Mouse (Mus musculus) left cerebral cortex, adult 2 months (tissue): ENCODE results near the gene Nbas. TPM values are rescaled to one million over a fixed set of nuclear protein-coding genes. Genes with fewer than 3 reads are reported as not detected.

Experiments
- DNase-seq, 2 experiments: peaks; one replicate each; pipeline ENCODE4 v3.0.0; 2021 to 2022; ENCODE audit warnings: low spot score in 2 of 2, mixed read lengths in 1 of 2; ENCODE audit errors: extremely low spot score in 1 of 2
- H3K27ac ChIP-seq: fragments of 200-600 bp; 2 replicates; pipeline ENCODE4 v1.8.1; 2022
- H3K4me3 ChIP-seq: fragments of 200-600 bp; 2 replicates; pipeline ENCODE4 v1.8.1; 2022
- CTCF ChIP-seq: fragments of 200-600 bp; IDR thresholded peaks from 2 replicates; pipeline ENCODE4 v1.8.1; 2022; ENCODE audit warnings: antibody characterized with exemption, mild to moderate bottlenecking, moderate library complexity
- intact Hi-C: fragments of 180-260 bp; cut with DNase I; formaldehyde crosslinking; loops from one replicate; pipeline ENCODE4 v1.15.1; 2025
- long read RNA-seq, 2 experiments: library from polyadenylated mRNA; stranded (forward); transcript quantifications; one replicate each; pipeline ENCODE4 v2.0.0; 2021; ENCODE audit warnings: borderline mapping rate in 2 of 2
- total RNA-seq, 2 experiments: library from RNA; stranded (reverse); gene quantifications; 2 replicates each; pipeline ENCODE4 v1.2.3; 2021

Nbas gene
- total RNA-seq: 10 to 100 TPM; 33.3 to 33.9 TPM
- long read RNA-seq, experiment 1, full-length matches to known transcripts: 4 of 25 reads
- long read RNA-seq, experiment 1, partial matches to known transcripts: 7 of 25 reads
- long read RNA-seq, experiment 1, other reads (novel, unspliced or antisense): 14 of 25 reads
- long read RNA-seq, experiment 2, full-length matches to known transcripts: 3 of 28 reads
- long read RNA-seq, experiment 2, partial matches to known transcripts: 8 of 28 reads
- long read RNA-seq, experiment 2, other reads (novel, unspliced or antisense): 17 of 28 reads

DNA sequence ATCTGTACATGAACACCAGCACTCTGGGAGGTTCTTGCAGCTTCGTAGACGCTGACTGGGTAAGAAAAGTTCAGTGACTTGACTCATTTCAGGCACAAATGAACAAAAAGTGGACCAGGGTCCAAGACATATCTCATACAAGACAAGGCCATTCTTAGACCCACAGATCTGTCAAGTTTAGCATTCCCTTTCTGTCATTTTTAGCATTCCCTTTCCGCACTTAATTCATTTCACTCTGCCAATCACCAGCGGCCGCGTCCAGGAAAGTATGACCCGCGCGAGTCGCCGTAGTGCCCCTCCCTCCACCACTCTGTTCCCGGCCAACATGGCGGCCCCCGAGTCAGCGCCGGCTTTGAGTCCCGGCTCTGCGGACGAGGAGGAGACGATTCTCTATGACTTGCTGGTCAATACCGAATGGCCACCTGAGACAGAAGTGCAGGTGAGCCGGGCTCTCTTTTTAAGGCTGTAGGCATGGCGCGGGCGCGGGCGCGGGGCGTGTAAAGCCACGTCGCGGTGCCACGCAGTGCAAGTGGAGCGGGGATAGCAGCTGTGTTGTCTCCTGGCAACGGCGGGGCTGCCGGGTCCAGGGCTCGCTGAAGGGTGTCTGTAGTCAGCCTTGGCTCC, at the start of gene Nbas:
Nbas (plus strand) TSS at position 308 of the 624 bp plus-strand sequence.
- intact Hi-C loops: loop anchor here (2.0 kb wide), 1 partner anchor 20 kb away; the partner anchor contains the start of gene Ddx1
- DNase-seq: peak; percentile 89 to 93
- Histone ChIP-seq H3K4me3 (peak within 1 kb of the TSS; percentile 75), H3K27ac (peak within 1 kb of the TSS; percentile 74)
- no peak for TF ChIP-seq CTCF

DNA sequence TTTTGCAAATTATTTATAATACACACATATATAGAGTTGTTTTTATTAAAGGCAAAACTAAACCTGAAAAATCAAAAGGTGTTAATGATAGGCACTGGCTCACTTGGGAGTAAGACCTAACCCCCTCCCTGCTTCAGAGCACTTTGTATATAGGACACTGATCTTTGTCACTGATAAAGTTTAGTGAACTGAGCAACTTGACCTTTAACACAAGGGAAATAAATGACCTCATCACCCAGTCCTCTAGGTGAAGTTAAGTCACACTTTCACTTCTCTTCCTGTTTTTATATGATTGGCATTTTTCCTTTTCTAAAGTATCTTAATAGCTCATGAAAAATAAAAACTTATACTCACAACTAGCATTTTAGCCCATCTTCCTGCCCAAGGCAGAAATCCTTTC, 26.5 kb upstream of the Nbas start:
- no peak for DNase-seq
- intact Hi-C loops: loop anchor here (2.0 to 10.0 kb wide), 2 partner anchors 14 to 1958 kb away; no protein-coding TSS in a partner anchor
- no peak for TF ChIP-seq CTCF
- Histone ChIP-seq H3K4me3 (no peak overlapping the region), H3K27ac (no peak overlapping the region)

DNA sequence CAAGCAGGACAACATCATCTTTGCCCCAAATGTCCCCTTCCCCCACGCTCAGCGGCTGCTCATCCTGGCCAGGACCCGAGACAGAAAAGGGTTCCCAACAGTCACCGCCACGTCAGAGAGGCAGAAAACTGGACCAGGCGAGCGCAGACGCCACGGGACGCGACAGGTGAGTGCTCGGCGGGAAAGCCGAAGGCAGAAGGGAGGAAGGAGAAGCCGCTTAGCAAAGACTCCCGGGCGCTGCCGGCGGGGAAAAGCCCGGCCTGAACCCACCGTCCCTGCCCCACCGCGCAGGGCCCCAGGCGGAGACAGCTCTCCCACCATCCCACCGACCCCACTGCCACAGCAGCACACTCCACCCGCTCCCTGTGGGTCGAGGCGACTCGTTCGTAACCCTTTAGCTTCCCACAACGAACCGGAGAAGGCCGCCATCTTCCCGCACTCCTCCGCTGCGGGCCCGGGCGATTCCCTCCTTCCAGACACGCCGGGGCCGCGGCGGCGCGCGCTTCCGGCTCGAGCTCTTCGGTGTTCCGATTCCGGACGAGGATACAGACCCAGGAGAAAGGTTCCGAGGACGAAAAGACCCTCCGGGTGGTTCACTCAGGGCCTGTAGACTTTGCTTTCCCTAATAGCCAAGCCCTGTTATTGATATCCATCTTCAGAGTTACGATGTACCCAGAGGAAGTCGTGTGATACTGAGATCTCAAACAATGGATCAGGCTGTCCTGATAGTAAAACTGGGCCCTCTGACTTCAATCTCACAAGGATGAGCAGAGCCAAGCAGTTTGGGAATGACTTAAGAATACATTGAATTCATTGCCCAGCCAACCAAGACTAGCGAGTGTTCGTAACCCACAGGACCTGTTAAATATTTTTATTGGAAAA, 20.0 kb upstream of the Nbas start, which contains the start of gene Ddx1:
Ddx1 (minus strand) TSS at position 523 of the 882 bp plus-strand sequence.
- intact Hi-C loops: loop anchor here (2.0 to 10.0 kb wide), 2 partner anchors 20 to 1964 kb away; partner anchors contain the start of gene Nbas
- peak; percentile 81 to 87 for DNase-seq
- Histone ChIP-seq H3K27ac (peak within 1 kb of the TSS; percentile 82), H3K4me3 (peak within 1 kb of the TSS; percentile 80)
- no peak for TF ChIP-seq CTCF

DNA sequence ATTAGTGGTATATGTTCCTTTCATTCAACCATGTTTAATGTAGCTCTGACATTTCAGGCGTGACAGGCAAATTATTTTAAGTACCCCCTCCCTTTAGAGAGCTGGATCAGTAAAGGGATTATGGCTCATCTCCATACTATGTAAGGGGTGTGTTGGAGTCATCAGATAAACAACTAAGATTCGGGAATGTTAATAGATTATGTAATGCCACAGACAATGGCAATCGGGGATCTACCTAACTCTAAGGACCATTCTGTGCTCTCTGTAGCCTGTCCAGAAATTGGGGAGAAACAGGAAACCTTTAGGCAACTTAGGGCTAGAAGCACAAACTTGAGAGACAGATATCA, 19.4 kb upstream of the Nbas start:
- Histone ChIP-seq H3K27ac (peak overlapping the region; percentile 82), H3K4me3 (peak overlapping the region; percentile 80)
- intact Hi-C loops: loop anchor here (2.0 to 10.0 kb wide), 2 partner anchors 19 to 1965 kb away; partner anchors contain the start of gene Nbas
- no peak for TF ChIP-seq CTCF
- DNase-seq: no peak

DNA sequence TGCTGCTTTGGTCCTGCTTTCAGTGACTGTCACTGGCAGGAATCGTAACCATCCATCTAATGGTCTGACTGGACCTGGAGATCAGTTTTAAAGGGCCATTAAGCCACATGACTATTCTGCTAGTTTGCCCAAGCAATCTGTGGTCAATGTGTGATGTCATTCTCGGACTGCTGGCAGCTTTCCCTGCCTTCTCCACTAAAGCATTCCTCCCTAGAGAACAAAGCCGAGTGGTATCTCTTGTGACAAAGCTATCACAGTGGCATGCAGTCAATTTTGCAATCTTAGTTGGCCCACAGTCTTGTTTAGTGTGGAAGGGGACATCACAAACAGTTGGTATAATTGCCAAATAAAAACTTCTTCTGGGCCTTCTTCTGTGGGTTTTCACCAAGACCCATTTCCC, 13.9 kb upstream of the Nbas start:
- no peak for DNase-seq
- no peak overlapping the region for H3K4me3 ChIP-seq
- H3K27ac ChIP-seq: no peak overlapping the region
- no peak for TF ChIP-seq CTCF
- intact Hi-C loops: no loop called here

DNA sequence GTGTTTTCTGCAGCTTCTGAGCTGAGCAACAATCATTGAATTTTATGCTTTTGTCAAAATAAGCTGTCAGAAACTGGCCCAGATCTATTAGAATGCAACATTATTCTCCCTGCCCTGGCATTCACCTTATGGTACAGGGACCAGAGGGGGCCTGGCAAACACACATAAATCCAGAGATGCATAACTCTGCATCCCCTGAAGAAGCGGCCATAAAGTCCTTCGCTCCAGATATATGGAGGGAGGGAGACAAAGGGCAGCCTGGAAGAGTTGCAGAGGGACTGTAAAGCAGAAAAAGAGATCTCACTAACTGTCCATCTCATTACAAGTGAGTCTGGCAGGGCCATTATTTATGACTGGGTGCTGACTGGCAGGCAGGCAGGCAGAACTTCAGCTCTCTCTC, 13.2 kb upstream of the Nbas start:
- H3K4me3 ChIP-seq: no peak overlapping the region
- DNase-seq: no peak
- no peak overlapping the region for H3K27ac ChIP-seq
- intact Hi-C loops: no loop called here
- no peak for TF ChIP-seq CTCF

DNA sequence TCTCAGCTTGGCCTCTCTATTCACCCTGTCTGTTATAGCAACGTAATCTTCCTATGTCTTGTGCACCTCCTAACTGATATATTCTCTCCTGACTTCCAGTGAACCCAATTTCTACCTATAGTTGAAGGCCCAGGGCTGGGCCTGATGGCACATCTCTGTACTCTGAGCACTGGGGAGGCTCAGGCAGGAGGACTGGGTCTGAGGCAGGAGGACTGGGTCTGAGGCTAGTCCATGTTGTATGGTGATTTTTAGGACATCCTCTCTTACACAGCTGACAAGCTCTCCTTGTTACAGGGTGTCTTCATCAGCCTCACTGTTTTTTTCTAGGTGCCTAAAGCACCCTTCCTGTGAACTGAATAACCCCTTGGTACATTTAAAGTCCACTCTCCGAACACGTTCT, 521 bp upstream of the Nbas start:
- no peak for DNase-seq
- Histone ChIP-seq H3K4me3 (peak overlapping the region; percentile 75), H3K27ac (no peak overlapping the region; the same call in 1 of the 2 replicates)
- intact Hi-C loops: loop anchor here (2.0 kb wide), 1 partner anchor 20 kb away; the partner anchor contains the start of gene Ddx1
- TF ChIP-seq CTCF: no peak

DNA sequence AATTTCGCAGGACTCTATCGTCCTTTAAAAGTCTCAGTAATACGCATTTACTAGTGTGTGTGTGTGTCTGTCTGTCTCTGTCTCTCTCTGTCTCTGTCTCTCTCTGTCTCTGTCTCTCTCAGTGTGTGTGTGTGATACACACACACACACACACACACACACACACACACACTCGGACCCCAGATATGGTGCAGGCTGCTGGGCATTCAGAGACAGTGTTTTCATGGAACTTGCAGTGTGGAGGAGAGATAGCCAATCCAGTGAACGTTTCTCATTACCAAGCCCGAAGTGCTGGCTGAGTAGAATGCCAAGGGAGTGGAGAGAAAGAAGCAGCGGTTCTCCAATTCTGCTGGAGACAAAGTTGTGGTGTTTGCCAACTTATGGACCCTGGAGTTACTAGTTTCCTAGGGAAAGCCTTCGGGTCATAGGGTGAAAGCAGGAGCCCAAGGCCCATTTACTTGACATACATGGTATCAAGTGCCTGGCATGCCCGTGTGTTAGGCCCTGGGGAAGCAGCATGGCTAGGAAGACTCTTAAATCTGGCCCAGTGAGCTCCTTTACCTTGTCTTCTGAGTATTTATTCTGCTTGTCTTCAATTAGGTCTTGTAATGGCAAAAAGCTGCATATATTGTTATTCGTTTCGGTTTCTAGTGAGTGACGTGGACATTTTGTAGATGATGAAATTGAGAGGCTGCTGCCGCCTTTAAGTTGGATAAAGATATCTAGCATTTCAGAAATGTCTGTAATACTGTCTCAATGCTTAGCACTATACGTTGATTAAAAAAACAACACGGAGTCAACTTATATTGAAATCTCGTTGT, 847 bp downstream of the Nbas start:
- TF ChIP-seq CTCF: no peak
- Histone ChIP-seq H3K4me3 (peak overlapping the region; percentile 75), H3K27ac (peak overlapping the region; percentile 74; the same call in 1 of the 2 replicates)
- intact Hi-C loops: loop anchor here (2.0 kb wide), 1 partner anchor 21 kb away; the partner anchor contains the start of gene Ddx1
- no peak for DNase-seq

DNA sequence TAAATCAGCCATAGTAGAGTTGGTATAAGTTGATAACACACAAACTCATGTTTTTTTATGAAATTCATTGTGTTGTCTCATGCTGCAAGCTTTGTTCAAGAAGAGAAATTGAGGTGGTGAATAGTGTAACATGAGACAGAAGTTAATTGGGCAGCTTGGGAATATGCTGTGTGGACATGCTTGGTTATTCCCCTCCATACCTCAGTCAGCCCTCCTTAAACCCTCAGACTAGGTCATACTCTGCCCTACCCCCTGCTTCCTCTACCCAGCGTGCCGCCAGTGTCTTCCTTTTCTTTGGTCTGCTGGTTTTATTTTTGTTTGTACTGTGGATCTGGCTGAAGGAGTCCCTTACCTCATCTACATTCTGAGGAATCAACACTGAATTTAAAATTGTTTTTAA, 22.5 kb downstream of the Nbas start:
- Histone ChIP-seq H3K4me3 (no peak overlapping the region), H3K27ac (no peak overlapping the region)
- no peak for TF ChIP-seq CTCF
- intact Hi-C loops: no loop called here
- DNase-seq: no peak

DNA sequence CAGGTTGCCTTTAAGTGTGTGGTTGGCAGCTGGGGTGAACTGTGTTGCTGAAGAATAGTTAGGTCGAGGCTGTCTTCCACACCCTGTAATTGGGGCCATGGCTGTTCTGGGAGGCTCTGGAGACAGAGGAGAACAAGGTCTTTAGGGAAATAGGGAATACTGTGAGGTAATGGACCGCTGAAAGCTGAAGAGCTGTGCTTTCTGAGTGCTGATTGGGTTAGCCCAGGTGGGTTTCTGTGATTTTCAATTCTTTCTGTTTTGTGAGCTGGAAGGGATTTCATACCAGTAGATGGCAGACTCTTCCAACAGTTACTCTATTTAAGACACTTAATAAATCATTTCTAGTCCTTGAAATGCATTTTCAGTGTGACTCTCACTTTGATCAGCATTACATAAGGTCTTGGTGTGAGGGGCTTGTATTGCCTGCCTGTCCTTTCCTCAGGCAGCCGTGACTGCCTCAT, 24.5 kb downstream of the Nbas start:
- no peak overlapping the region for H3K4me3 ChIP-seq
- no peak overlapping the region for H3K27ac ChIP-seq
- no peak for DNase-seq
- TF ChIP-seq CTCF: peak; percentile 64
- intact Hi-C loops: no loop called here

DNA sequence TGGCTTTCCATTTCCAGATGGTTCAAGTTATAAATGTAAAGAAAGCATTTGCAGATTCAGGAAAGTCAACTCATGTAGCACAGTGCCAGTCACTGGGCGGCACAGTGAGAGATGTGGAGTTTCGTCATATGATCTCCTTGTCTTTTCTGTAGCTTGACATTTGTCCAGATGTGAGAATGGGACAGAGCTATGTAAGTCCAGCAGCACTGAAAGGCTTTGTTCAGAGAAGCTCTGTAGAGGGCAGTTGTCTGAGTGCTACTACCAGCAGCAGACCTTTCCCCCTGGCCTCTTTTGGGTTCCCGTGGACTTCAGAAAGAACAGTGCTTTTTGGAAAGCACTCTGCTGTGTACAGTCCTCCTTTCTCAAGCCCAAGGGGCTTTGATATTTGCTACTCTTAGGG, 34.1 kb downstream of the Nbas start:
- DNase-seq: no peak

More for the DNA sequence above, 34.1 kb downstream of the Nbas start:
- peak overlapping the region; percentile 73 for H3K27ac ChIP-seq
- H3K4me3 ChIP-seq: no peak overlapping the region
- TF ChIP-seq CTCF: no peak
- intact Hi-C loops: no loop called here
